Mouse (Mus musculus) MEL (cell line): ENCODE results near the gene Tbc1d21.

Experiments
- BHLHE40 ChIP-seq: IDR thresholded peaks from 2 replicates; pipeline ENCODE4 v1.6.1; 2012; ENCODE audit warnings: low read depth, mild to moderate bottlenecking, inconsistent platforms, low read length, improper control_type of control experiment, borderline replicate concordance
- CTCF ChIP-seq, 3 experiments: IDR thresholded peaks in 2 of 3; conservative IDR thresholded peaks in 1 of 3; 2 replicates each; pipeline ENCODE4 v1.5.1; 2011 to 2012; ENCODE audit warnings: low read length in 3 of 3, low read depth in 2 of 3, mild to moderate bottlenecking in 2 of 3, improper control_type of control experiment in 1 of 3, inconsistent platforms in 1 of 3, mixed read lengths in 1 of 3, moderate library complexity in 1 of 3; ENCODE audit not compliant: control insufficient read depth in 1 of 3, insufficient read depth in 1 of 3, poor library complexity in 1 of 3, severe bottlenecking in 1 of 3
- E2F4 ChIP-seq: IDR thresholded peaks from 2 replicates; pipeline ENCODE4 v1.6.1; 2011; ENCODE audit warnings: low read depth, low read length, improper control_type of control experiment, borderline replicate concordance
- EP300 ChIP-seq, 2 experiments: IDR thresholded peaks; 2 replicates each; pipeline ENCODE4 v1.6.1; 2011; ENCODE audit warnings: improper control_type of control experiment in 2 of 2, low read length in 2 of 2, low read depth in 1 of 2, mild to moderate bottlenecking in 1 of 2
- GATA1 ChIP-seq: IDR thresholded peaks from 2 replicates; pipeline ENCODE4 v1.6.1; 2011; ENCODE audit warnings: low read depth, low read length, improper control_type of control experiment
- HCFC1 ChIP-seq: IDR thresholded peaks from 2 replicates; pipeline ENCODE4 v1.6.1; 2012; ENCODE audit warnings: low read depth, mild to moderate bottlenecking, inconsistent platforms, low read length, improper control_type of control experiment, moderate library complexity
- MYC ChIP-seq: IDR thresholded peaks from 2 replicates; pipeline ENCODE4 v1.6.1; 2011; ENCODE audit warnings: low read depth, mild to moderate bottlenecking, low read length, improper control_type of control experiment, moderate library complexity
- POLR2A ChIP-seq, 2 experiments: IDR thresholded peaks; 2 replicates each; pipeline ENCODE4 v1.6.1; 2011 to 2012; ENCODE audit warnings: low read length in 2 of 2, mild to moderate bottlenecking in 2 of 2, control low read depth in 1 of 2, improper control_type of control experiment in 1 of 2, low read depth in 1 of 2, moderate library complexity in 1 of 2; ENCODE audit not compliant: control insufficient read depth in 1 of 2, insufficient read depth in 1 of 2, poor library complexity in 1 of 2
- POLR2AphosphoS2 ChIP-seq: IDR thresholded peaks from 2 replicates; pipeline ENCODE4 v1.6.1; 2011; ENCODE audit warnings: low read length, improper control_type of control experiment
- SIN3A ChIP-seq: IDR thresholded peaks from 2 replicates; pipeline ENCODE4 v1.6.1; 2012; ENCODE audit warnings: low read length, improper control_type of control experiment, inconsistent platforms
- UBTF ChIP-seq: IDR thresholded peaks from 2 replicates; pipeline ENCODE4 v1.6.1; 2012; ENCODE audit warnings: low read depth, mild to moderate bottlenecking, inconsistent platforms, low read length, improper control_type of control experiment, moderate library complexity, borderline replicate concordance; ENCODE audit not compliant: insufficient read depth
- ZC3H11A ChIP-seq: IDR thresholded peaks from 2 replicates; pipeline ENCODE4 v1.6.1; 2012; ENCODE audit warnings: low read depth, mild to moderate bottlenecking, inconsistent platforms, low read length, improper control_type of control experiment
- ZMIZ1 ChIP-seq: IDR thresholded peaks from 2 replicates; pipeline ENCODE4 v1.6.1; 2012; ENCODE audit warnings: low read depth, mild to moderate bottlenecking, inconsistent platforms, low read length, improper control_type of control experiment, moderate library complexity
- ZNF384 ChIP-seq: IDR thresholded peaks from 2 replicates; pipeline ENCODE4 v1.6.1; 2012; ENCODE audit warnings: low read depth, mild to moderate bottlenecking, inconsistent platforms, low read length, improper control_type of control experiment

- TF ChIP-seq ZC3H11A (no peak), MYC (no peak), E2F4 (no peak), BHLHE40 (no peak), UBTF (no peak), SIN3A (no peak), POLR2A (IDR thresholded peaks at IDR 0.05; ENCODE audit: control insufficient read depth in 1 of 2, insufficient read depth in 1 of 2, low read depth in 1 of 2, low read length in 2 of 2, poor library complexity in 1 of 2) (no peak), CTCF (IDR thresholded peaks at IDR 0.05 in 2 of 3, conservative IDR thresholded peaks at IDR 0.05 in 1 of 3; ENCODE audit: control insufficient read depth in 1 of 3, insufficient read depth in 1 of 3, low read depth in 2 of 3, low read length in 3 of 3, poor library complexity in 1 of 3, severe bottlenecking in 1 of 3) (no peak), ZNF384 (no peak), ZMIZ1 (no peak), POLR2AphosphoS2 (no peak), EP300 (IDR thresholded peaks at IDR 0.05; ENCODE audit: low read depth in 1 of 2, low read length in 2 of 2) (no peak), GATA1 (no peak), HCFC1 (no peak)
These were observed 42.9 kb downstream of the Tbc1d21 start for GRCm38 (mm10) chr9:58327382-58327781.
